Mouse (Mus musculus): ENCODE data around the gene Fkbp11. TPM values are rescaled to one million over a fixed set of nuclear protein-coding genes. Genes with fewer than 3 reads are reported as not detected.

Gene Fkbp11
- total RNA-seq, 2 experiments from 2014 or later, result 1.9 to 2.6 TPM

Other genes with a start within 250 kb of the Fkbp11 start
- gene Lalba, start 245.5 kb downstream of the Fkbp11 start, total RNA-seq (2021), result not detected
- gene Olfr279, start 235.8 kb downstream of the Fkbp11 start, total RNA-seq (2021), result not detected
- 10 to 100 TPM; 58.2 to 59.7 TPM for gene Kansl2, start 193.9 kb downstream of the Fkbp11 start, total RNA-seq (2021)
- gene Ccnt1, start 157.3 kb downstream of the Fkbp11 start, total RNA-seq (2021), result 10 to 100 TPM; 40.4 to 46.0 TPM
- not detected for gene 4930415O20Rik, start 157.2 kb downstream of the Fkbp11 start, total RNA-seq (2021)
- 10 to 100 TPM; 45.8 to 49.7 TPM for gene Adcy6, start 118.1 kb downstream of the Fkbp11 start, total RNA-seq (2021)
- gene Cacnb3, start 97.4 kb downstream of the Fkbp11 start, total RNA-seq (2021), result 100 to 1,000 TPM; 267 to 278 TPM
- gene Ddx23, start 65.3 kb downstream of the Fkbp11 start, total RNA-seq (2021), result 10 to 100 TPM; 86.9 to 90.6 TPM
- 10 to 100 TPM; 24.4 to 30.7 TPM for gene Rnd1, start 50.7 kb downstream of the Fkbp11 start, total RNA-seq (2021)
- gene Ccdc65, start 20.0 kb downstream of the Fkbp11 start, total RNA-seq (2021), result 10 to 100 TPM in 1 of 2 experiments, 1 to 10 TPM in 1; 9.5 to 10.5 TPM
- gene Arf3, start 35.0 kb upstream of the Fkbp11 start, total RNA-seq (2021), result 100 to 1,000 TPM; 724 to 773 TPM
- gene Wnt10b, start 50.0 kb upstream of the Fkbp11 start, total RNA-seq (2021), result 1 to 10 TPM in 1 of 2 experiments, under 1 TPM in 1; 0.63 to 1.1 TPM
- gene Wnt1, start 61.7 kb upstream of the Fkbp11 start, total RNA-seq (2021), result not detected
- 100 to 1,000 TPM; 778 to 797 TPM for gene Ddn, start 81.3 kb upstream of the Fkbp11 start, total RNA-seq (2021)
- 10 to 100 TPM; 54.6 to 56.2 TPM for gene Prkag1, start 103.3 kb upstream of the Fkbp11 start, total RNA-seq (2021)
- 10 to 100 TPM; 74.3 to 77.8 TPM for gene Kmt2d, start 143.0 kb upstream of the Fkbp11 start, total RNA-seq (2021)
- gene Rhebl1, start 166.3 kb upstream of the Fkbp11 start, total RNA-seq (2021), result 10 to 100 TPM in 1 of 2 experiments, 1 to 10 TPM in 1; 8.6 to 12.9 TPM
- under 1 TPM; 0.21 to 0.26 TPM for gene Dhh, start 170.3 kb upstream of the Fkbp11 start, total RNA-seq (2021)
- gene Lmbr1l, start 190.0 kb upstream of the Fkbp11 start, total RNA-seq (2021), result 10 to 100 TPM; 12.9 to 17.9 TPM
- 100 to 1,000 TPM; 584 to 602 TPM for gene Tuba1b, start 206.4 kb upstream of the Fkbp11 start, total RNA-seq (2021)
- gene Gm49450, start 225.4 kb upstream of the Fkbp11 start, total RNA-seq (2021), result not detected
- 100 to 1,000 TPM; 874 to 893 TPM for gene Tuba1a, start 225.5 kb upstream of the Fkbp11 start, total RNA-seq (2021)